Mouse (Mus musculus) ES-E14 (cell line): ENCODE measurements around the gene Akr1b3.

Experiments used
- MAFK ChIP-seq: IDR thresholded peaks from 2 replicates; pipeline ENCODE4 v1.6.1; 2014; ENCODE audit warnings: mild to moderate bottlenecking, low read depth, low read length, inconsistent platforms; ENCODE audit not compliant: insufficient read depth
- ZC3H11A ChIP-seq: IDR thresholded peaks from 2 replicates; pipeline ENCODE4 v1.6.1; 2012; ENCODE audit warnings: low read depth, mild to moderate bottlenecking, inconsistent platforms, low read length, borderline replicate concordance
- ZNF384 ChIP-seq: IDR thresholded peaks from 2 replicates; pipeline ENCODE4 v1.6.1; 2012; ENCODE audit warnings: low read depth, low read length, inconsistent platforms

- TF ChIP-seq ZC3H11A (no peak), ZNF384 (no peak), MAFK (no peak)
Observed at GRCm38 (mm10) chr6:34273073-34273472, 44.2 kb downstream of the Akr1b3 start.
